Mouse (Mus musculus) heart, postnatal 0 days (tissue): Measurements from ENCODE around the gene G2e3. TPM values are rescaled to one million over a fixed set of nuclear protein-coding genes. Genes with fewer than 3 reads are reported as not detected.

Experiments
- ATAC-seq: fragments of 200-750 bp; cut with Nextera tagmentation; 2 replicates; pipeline ENCODE4 v1.8.0; 2017; ENCODE audit warnings: low read depth, moderate number of reproducible peaks, moderate library complexity; ENCODE audit not compliant: insufficient read depth
- DNase-seq: peaks from one replicate; pipeline ENCODE4 v3.0.0-alpha.2; 2016; ENCODE audit warnings: low spot score
- H3K27ac ChIP-seq: fragments of 300-500 bp; sonication (generic); 2 replicates; pipeline ENCODE4 v1.5.1; 2014; ENCODE audit warnings: low read depth, mild to moderate bottlenecking
- H3K27me3 ChIP-seq: fragments of 300-500 bp; sonication (generic); 2 replicates; pipeline ENCODE4 v1.6.1; 2014; ENCODE audit warnings: low read length, mixed read lengths; ENCODE audit not compliant: control insufficient read depth, insufficient read depth
- H3K36me3 ChIP-seq: fragments of 300-500 bp; sonication (generic); replicated peaks from 2 replicates; pipeline ENCODE4 v1.6.1; 2014; ENCODE audit warnings: low read length, mixed read lengths; ENCODE audit not compliant: control insufficient read depth, insufficient read depth
- H3K4me1 ChIP-seq: fragments of 300-500 bp; sonication (generic); 2 replicates; pipeline ENCODE4 v1.6.1; 2014; ENCODE audit warnings: antibody characterized with exemption; ENCODE audit not compliant: control insufficient read depth, insufficient read depth
- H3K4me2 ChIP-seq: fragments of 300-500 bp; sonication (generic); 2 replicates; pipeline ENCODE4 v1.6.1; 2014; ENCODE audit warnings: low read depth, mild to moderate bottlenecking, low read length, moderate library complexity
- H3K4me3 ChIP-seq: fragments of 300-500 bp; sonication (generic); 2 replicates; pipeline ENCODE4 v1.5.1; 2014; ENCODE audit warnings: low read depth, low read length
- H3K9ac ChIP-seq: fragments of 300-500 bp; sonication (generic); replicated peaks from 2 replicates; pipeline ENCODE4 v1.6.1; 2014; ENCODE audit warnings: low read depth, low read length, mixed read lengths
- H3K9me3 ChIP-seq: fragments of 300-500 bp; sonication (generic); replicated peaks from 2 replicates; pipeline ENCODE4 v1.6.1; 2016; ENCODE audit warnings: low read length; ENCODE audit not compliant: control insufficient read depth
- CTCF ChIP-seq: IDR thresholded peaks from 2 replicates; pipeline ENCODE4 v1.5.1; 2016; ENCODE audit warnings: antibody characterized with exemption, control low read depth, low read depth
- EP300 ChIP-seq: IDR thresholded peaks from 2 replicates; pipeline ENCODE4 v1.6.1; 2016; ENCODE audit warnings: antibody characterized with exemption, low read depth
- WGBS: fragments of 180-500 bp; shearing (Covaris S2); extraction: QIAGEN DNeasy Blood & Tissue Kit; methylation state at CpG from one replicate; pipeline ENCODE4 v1.1.7; 2014; 5-methylcytosine and 5-hydroxymethylcytosine counted together
- polyA plus RNA-seq: library from polyadenylated mRNA; unstranded; fragments of >200 nt; fragmentation: Nextera tagmentation; extraction: Ambion mirVana; gene quantifications from 2 replicates; pipeline ENCODE4 v1.2.1, GENCODE M21; 2015
- total RNA-seq: library from RNA; depleted of rRNA; stranded (reverse); fragments of >200 nt; gene quantifications from 2 replicates; pipeline ENCODE4 v1.2.3, GENCODE M21; 2014; ENCODE audit warnings: low replicate concordance; rRNA removed

Gene G2e3
- 14.7 and 22.5 TPM in 2 replicates for total RNA-seq
- 6.2 and 6.8 TPM in 2 replicates for polyA plus RNA-seq

DNA sequence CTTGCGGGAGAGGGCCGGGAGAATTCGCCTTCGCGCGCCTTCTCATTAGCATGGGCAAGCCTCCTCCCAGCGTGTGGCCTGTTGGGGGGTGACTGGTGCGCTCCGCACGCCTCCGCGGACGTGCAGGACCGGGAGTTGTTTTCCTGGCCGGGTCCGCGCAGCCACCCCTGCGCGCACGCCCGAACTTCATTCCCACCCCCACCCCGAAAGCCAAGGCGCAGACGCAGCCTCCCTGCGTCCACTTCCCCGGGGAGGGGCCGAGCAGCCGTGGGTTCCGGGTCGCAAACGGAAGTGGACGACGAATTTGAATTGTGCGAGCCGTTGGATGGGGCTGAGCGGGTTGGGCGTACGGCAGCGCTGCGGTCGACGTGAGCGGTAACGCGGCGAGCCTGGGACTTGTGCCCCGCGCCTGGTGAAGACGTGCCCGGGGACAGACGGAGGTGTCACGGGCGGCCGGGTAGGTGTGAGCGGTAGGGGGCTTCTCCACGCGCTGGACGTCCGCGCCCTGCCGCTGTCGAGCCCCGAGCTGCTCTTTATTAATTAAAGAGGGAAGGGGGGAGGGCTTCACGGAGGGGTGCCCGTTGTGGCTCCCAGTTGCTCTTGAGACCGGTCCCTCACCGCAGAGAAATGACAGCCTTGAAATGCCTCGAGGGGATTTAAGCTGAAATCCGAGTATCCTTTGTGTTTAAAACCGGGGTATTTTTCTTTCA lies at the start of gene G2e3:
Gene G2e3 (plus strand): TSS at position 74 of the 710 bp plus-strand sequence.
- Histone ChIP-seq H3K36me3 (peaks cover 13% of the 10 kb centered on the region), H3K4me2 (peak within 1 kb of the TSS; percentile 86), H3K27ac (peak within 1 kb of the TSS; percentile 86), H3K4me1 (peaks cover 16% of the 10 kb centered on the region), H3K4me3 (peak within 1 kb of the TSS; percentile 76), H3K9me3 (no peaks in the 10 kb centered on the region), H3K9ac (peak within 1 kb of the TSS; percentile 79), H3K27me3 (no peaks in the 10 kb centered on the region)
- no peak for TF ChIP-seq CTCF
- TF ChIP-seq EP300, result peak; percentile 88
- DNase-seq, result peak; percentile 93
- ATAC-seq, result peak; percentile 98
- WGBS, result under 1% methylated on average over 70 of the region's 70 CpGs

DNA sequence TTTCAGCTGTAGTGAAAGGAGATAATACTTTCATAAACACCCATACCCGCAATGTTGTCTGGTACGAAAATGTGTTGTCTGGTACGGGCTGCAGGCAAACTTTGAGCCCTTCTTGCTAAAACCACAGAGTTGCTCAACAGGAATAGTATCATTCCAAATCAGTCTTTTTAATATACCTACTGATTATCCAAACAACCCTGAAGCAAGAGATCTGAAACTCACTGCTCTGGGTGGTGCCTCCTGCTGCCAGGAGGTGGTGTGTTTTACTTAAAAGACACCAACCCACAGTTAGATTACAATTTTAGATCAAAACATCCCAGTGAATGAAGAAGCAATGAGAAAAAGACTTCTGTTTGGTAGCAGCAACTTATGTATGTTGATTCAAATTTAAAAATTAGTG lies 24.3 kb upstream of the G2e3 start:
- no peak overlapping the region for H3K4me2 ChIP-seq
- H3K27me3 ChIP-seq, result no peaks in the 10 kb centered on the region
- H3K4me3 ChIP-seq, result no peak overlapping the region
- no peak for DNase-seq
- no peak overlapping the region for H3K27ac ChIP-seq
- no peaks in the 10 kb centered on the region for H3K36me3 ChIP-seq
- no peaks in the 10 kb centered on the region for H3K4me1 ChIP-seq
- H3K9me3 ChIP-seq, result no peaks in the 10 kb centered on the region
- TF ChIP-seq CTCF, result no peak
- TF ChIP-seq EP300, result no peak
- 89% methylated on average over 3 of the region's 3 CpGs for WGBS
- ATAC-seq, result no peak
- no peak overlapping the region for H3K9ac ChIP-seq

DNA sequence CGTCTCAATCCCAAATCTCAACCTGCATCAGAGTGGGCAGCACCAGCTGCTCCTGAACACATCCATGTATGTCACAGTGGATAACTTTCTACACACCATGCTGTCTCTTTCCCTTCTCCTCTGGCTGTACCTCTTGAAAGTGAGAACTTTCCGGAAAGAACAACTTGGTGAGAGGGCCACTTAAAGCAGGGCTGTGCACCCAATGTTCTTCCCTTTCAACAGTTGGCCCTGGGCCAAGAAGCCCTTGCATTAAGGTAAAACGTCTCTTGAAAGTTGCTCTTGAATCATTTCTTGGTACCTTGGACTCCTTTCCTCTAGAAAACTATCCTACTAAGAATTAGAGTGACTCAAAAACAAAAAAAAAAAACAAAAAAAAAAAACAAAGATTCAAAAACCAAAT lies 21.0 kb upstream of the G2e3 start:
- Histone ChIP-seq H3K27ac (no peak overlapping the region), H3K27me3 (no peaks in the 10 kb centered on the region), H3K4me1 (no peaks in the 10 kb centered on the region), H3K9me3 (no peaks in the 10 kb centered on the region), H3K36me3 (no peaks in the 10 kb centered on the region), H3K9ac (no peak overlapping the region), H3K4me3 (no peak overlapping the region), H3K4me2 (no peak overlapping the region)
- no peak for ATAC-seq
- TF ChIP-seq CTCF (no peak), EP300 (no peak)
- WGBS, result 72% methylated on average over 3 of the region's 3 CpGs
- no peak for DNase-seq

DNA sequence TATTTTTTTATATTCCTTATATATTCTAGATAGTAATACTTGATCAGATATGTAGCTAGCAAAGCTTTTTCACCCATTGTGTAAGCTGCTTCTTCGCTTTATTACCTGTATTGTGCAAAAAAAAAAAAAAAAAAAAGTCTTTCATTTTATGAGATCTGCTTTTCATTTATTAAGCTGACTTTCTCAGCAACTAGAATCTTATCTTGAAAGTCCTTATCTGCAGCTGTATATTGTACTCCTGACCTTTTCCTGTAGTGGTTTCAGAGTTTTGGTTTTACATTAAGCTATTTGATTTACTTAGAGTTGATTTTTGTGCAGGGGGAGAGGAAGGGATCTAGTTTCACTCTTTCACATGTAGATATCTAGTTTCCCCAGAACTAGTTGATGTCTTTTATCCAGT lies 10.8 kb upstream of the G2e3 start:
- DNase-seq (no peak), ATAC-seq (no peak)
- Histone ChIP-seq H3K36me3 (no peaks in the 10 kb centered on the region), H3K4me2 (no peak overlapping the region), H3K9ac (no peak overlapping the region), H3K27ac (no peak overlapping the region), H3K9me3 (no peaks in the 10 kb centered on the region), H3K27me3 (no peaks in the 10 kb centered on the region), H3K4me1 (no peaks in the 10 kb centered on the region), H3K4me3 (no peak overlapping the region)
- no peak for TF ChIP-seq EP300
- TF ChIP-seq CTCF, result no peak
- 76% methylated on average over 1 of the region's 1 CpGs for WGBS

DNA sequence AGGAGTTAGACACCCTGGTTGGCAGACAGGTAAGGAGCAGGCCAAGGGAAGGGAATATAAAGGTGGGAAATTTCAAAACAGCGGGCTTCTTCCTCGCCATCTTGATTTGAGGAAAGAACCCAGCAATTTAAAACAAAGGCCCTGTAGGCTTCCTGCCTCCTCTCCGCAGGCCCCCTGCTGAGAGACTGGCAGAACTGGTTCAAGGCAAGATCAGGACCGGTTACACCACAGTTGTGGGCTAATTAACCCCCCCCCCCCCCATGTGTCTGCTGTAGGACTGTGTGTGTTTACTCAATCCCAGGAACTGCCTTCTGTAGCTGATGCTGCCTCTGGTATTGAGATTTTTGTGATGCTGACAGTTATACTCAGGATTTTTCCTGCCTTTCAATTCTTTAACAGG lies 1.7 kb upstream of the G2e3 start:
- no peak overlapping the region for H3K4me2 ChIP-seq
- no peak overlapping the region for H3K4me3 ChIP-seq
- H3K9me3 ChIP-seq, result no peaks in the 10 kb centered on the region
- H3K36me3 ChIP-seq, result no peaks in the 10 kb centered on the region
- no peak for ATAC-seq
- DNase-seq, result no peak
- no peak for TF ChIP-seq CTCF
- no peak for TF ChIP-seq EP300
- no peak overlapping the region for H3K9ac ChIP-seq
- H3K27me3 ChIP-seq, result no peaks in the 10 kb centered on the region
- WGBS, result 67% methylated on average over 4 of the region's 4 CpGs
- H3K27ac ChIP-seq, result no peak overlapping the region
- H3K4me1 ChIP-seq, result peaks cover 16% of the 10 kb centered on the region

DNA sequence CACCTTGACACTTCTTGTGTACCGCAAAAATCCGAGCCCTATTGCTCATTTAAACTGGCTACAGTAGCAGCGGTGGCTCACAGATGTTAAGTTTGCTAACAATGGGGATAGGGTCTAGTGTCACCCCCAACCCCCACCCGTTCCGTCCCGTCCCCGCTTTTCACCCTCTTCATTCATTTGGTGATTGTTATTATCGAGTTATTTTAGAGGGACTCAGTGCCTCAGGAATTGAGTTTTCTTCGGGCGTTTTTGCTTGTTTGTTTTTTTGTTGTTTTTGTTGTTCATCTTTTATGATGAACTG lies 787 bp downstream of the G2e3 start:
- peak overlapping the region; percentile 79 for H3K9ac ChIP-seq
- peaks cover 18% of the 10 kb centered on the region for H3K36me3 ChIP-seq
- H3K4me3 ChIP-seq, result peak overlapping the region; percentile 76
- H3K27me3 ChIP-seq, result no peaks in the 10 kb centered on the region
- TF ChIP-seq CTCF (no peak), EP300 (no peak)
- peaks cover 16% of the 10 kb centered on the region for H3K4me1 ChIP-seq
- H3K27ac ChIP-seq, result peak overlapping the region; percentile 86
- DNase-seq, result no peak
- no peak for ATAC-seq
- peak overlapping the region; percentile 86 for H3K4me2 ChIP-seq
- H3K9me3 ChIP-seq, result no peaks in the 10 kb centered on the region
- 1% methylated on average over 10 of the region's 10 CpGs for WGBS
